Mouse (Mus musculus): ENCODE measurements around the gene Mnat1.

- TF ChIP-seq POLR2A (IDR thresholded peaks at IDR 0.05; ENCODE audit: borderline replicate concordance, extremely low read depth, low read depth, low read length) (no peak), CTCF (IDR thresholded peaks at IDR 0.05; ENCODE audit: insufficient read depth, low read length) (no peak)
Observed at GRCm38 (mm10) chr12:73140732-73141131, 17.2 kb downstream of the Mnat1 start.
